Mouse (Mus musculus): ENCODE data around the gene Ldb1.
"Not testable (repeated sequence)": the region's sequence is repeated elsewhere in the genome, so short reads cannot be mapped to it uniquely, and the experiment has no call there.

The Ldb1 gene

GRCm38 (mm10) chr19:46028747-46029320 is 16.2 kb downstream of the Ldb1 start:
- no peak for DNase-seq (ENCODE audit: low spot score in 2 of 2)

GRCm38 (mm10) chr19:46026567-46026966 is 18.4 kb downstream of the Ldb1 start:
- no peak for DNase-seq (ENCODE audit: low spot score in 2 of 2)

GRCm38 (mm10) chr19:46024959-46025358 is 20.1 kb downstream of the Ldb1 start:
- no peak for DNase-seq (ENCODE audit: low spot score in 2 of 2)

GRCm38 (mm10) chr19:46016023-46016422 is 29.0 kb downstream of the Ldb1 start:
- no peak for DNase-seq (ENCODE audit: low spot score in 2 of 2)

- DNase-seq (ENCODE audit: low spot score in 2 of 2) = peak; percentile 86 to 91
These were observed 30.3 kb downstream of the Ldb1 start for GRCm38 (mm10) chr19:46014572-46015178.

- DNase-seq (ENCODE audit: low spot score in 2 of 2) = no peak
These were observed 39.3 kb downstream of the Ldb1 start for GRCm38 (mm10) chr19:46005680-46006079.

- no peak for DNase-seq (ENCODE audit: low spot score in 2 of 2)
These were observed 40.1 kb downstream of the Ldb1 start for GRCm38 (mm10) chr19:46004814-46005466.

GRCm38 (mm10) chr19:46003371-46004226 is 41.4 kb downstream of the Ldb1 start, which contains the start of gene Hps6:
Gene Hps6, plus strand, starts transcription at chr19:46003508.
- peak; percentile 56 to 60 for DNase-seq (ENCODE audit: low spot score in 2 of 2)

- no peak for DNase-seq (ENCODE audit: low spot score in 2 of 2)
These were observed 42.7 kb downstream of the Ldb1 start for GRCm38 (mm10) chr19:46002279-46002678.

GRCm38 (mm10) chr19:45999378-45999777 is 45.6 kb downstream of the Ldb1 start:
- no peak for DNase-seq (ENCODE audit: low spot score in 2 of 2)

- DNase-seq (ENCODE audit: low spot score in 2 of 2) = no peak
These were observed 46.3 kb downstream of the Ldb1 start for GRCm38 (mm10) chr19:45998694-45999217.

- DNase-seq (ENCODE audit: low spot score in 2 of 2) = peak; percentile 95
These were observed 47.0 kb downstream of the Ldb1 start, which contains the start of gene Armh3 for GRCm38 (mm10) chr19:45997785-45998693. Gene Armh3, minus strand, starts transcription at chr19:45998488.

- DNase-seq (ENCODE audit: low spot score in 2 of 2) = no peak
These were observed 47.6 kb downstream of the Ldb1 start for GRCm38 (mm10) chr19:45997365-45997764.

GRCm38 (mm10) chr19:45993981-45994737 is 50.9 kb downstream of the Ldb1 start:
- DNase-seq (ENCODE audit: low spot score in 2 of 2) = no peak

GRCm38 (mm10) chr19:45993441-45993840 is 51.6 kb downstream of the Ldb1 start:
- DNase-seq (ENCODE audit: low spot score in 2 of 2) = not testable (repeated sequence)

GRCm38 (mm10) chr19:45991171-45991570 is 53.8 kb downstream of the Ldb1 start:
- no peak for DNase-seq (ENCODE audit: low spot score in 2 of 2)

- DNase-seq (ENCODE audit: low spot score in 2 of 2) = no peak
These were observed 56.8 kb downstream of the Ldb1 start for GRCm38 (mm10) chr19:45988238-45988637.

GRCm38 (mm10) chr19:45984379-45984778 is 60.6 kb downstream of the Ldb1 start:
- DNase-seq (ENCODE audit: low spot score in 2 of 2) = no peak
